Mouse (Mus musculus) layer of hippocampus, adult 9-11 months (tissue): ENCODE measurements at regions not wholly inside any gene's neighbourhood (a gene's known extent, or its start where the extent isn't known, plus 50 kb on each side); places are given as distances from the start of the nearest gene placed in this dataset.
A peak's percentile ranks its signal among the peaks of the same experiment; 100 is the strongest.

ENCODE experiments used
- DNase-seq: peaks from one replicate; pipeline ENCODE4 v3.0.0; 2022

DNA sequence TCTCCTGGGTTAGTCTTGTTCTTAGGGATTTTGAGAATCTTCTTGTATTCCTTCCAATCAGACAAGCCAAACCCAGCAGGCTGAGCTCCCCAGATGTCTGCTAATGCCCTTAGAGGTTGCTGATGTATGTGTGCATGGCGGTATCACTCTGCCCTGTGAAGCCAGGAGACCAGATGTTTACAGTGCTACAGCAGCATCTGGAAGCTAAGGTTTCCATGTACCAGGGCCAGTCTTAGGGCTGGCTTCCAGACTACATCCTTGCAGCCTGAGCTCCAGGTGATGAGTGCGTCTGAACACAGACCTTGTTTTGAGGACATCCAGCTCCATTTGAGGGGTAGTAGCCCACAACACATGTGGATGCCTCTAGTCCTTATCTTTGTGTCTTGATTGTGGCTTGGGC lies 241.7 kb downstream of the Ttc32 start:
- DNase-seq: no peak

DNA sequence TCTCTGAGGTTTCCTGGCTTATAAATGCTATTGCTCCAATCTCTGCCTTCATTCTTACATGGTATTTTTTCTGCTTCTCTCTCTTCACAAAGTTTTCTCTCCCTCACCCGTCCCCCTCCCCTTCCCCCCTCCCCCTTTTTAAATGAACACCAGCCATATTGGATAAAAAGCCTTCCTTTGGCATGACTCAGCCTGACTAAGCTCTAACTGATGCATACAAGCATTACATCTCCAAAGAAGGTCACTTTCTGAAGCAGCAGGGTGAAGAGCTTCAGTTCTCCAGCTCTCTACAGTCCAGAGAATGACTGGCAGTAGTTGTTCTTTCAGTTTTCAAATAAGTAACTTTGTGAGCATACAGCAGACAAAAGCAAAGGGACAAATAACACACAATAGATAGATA lies 244.4 kb downstream of the Ttc32 start:
- DNase-seq: no peak

DNA sequence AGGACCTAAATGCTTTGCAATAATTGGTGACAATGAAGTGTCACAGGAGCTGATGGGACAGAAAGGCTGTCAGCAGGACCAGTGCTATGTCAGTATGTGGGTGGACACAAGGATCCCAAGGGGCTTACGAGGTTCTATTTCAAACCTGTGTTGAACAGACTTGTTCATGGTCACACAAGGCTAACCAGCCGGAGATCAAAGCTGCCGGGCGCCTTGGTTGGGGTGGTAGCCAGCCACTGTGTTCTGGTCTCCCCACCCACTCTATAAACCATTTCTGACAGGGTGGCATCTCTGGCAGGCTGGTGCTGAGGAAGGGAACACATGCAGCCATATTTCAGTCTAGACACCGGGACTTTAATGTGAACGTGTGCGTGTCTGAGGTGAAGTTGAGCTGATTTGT lies 245.9 kb downstream of the Ttc32 start:
- DNase-seq: no peak

DNA sequence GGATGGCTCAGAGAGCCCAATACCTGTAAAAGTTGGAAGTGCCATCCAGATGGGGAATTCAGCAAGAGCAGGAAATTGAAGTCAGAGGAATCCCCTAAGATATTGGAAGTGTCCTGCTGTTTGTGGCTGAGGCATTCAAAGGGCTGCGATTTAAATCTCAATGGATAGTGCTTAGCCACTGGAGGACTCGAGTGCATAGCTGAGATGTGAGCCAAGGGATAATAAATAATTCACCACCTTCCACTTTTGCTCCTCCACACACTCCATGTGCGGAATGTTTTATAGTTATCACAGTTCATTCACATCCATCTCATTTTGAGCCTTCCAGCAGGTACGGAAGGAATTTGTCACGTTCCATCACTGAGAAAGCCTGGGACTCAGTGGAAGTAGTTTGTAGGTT lies 248.9 kb downstream of the Ttc32 start:
- no peak for DNase-seq

DNA sequence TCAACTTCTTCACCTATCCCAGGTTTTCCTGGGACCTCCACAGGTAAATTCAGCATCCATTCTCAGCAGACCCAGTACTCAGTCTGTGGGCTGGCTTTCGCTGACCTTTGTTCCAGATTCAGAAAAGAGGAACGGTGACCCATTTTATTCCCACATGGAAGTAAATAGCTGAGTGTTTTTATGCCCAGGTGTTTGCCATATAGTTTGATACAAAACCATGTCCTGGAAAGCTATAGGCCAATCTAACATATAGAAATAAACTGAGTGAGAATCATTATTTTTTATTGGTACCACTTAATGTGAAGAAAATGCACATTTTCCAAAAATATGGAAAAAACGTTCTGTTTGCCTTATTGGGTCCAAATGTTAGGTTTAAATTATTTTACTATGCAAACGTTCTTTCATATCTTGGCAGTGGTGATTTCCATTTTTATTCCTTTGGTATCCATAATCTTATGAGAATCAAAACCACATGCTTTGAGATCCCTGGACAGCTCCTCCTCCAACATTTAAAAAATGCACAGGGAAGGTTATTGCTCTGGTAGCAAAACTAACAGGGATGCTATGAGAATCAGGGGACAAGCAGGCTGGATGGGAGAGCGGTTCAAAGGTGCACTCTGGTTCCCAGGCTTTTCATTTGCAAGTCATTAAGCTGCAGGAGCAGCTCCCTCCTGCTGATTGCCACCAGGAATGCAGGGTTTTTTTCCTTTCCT lies 250.3 kb downstream of the Ttc32 start:
- no peak for DNase-seq

DNA sequence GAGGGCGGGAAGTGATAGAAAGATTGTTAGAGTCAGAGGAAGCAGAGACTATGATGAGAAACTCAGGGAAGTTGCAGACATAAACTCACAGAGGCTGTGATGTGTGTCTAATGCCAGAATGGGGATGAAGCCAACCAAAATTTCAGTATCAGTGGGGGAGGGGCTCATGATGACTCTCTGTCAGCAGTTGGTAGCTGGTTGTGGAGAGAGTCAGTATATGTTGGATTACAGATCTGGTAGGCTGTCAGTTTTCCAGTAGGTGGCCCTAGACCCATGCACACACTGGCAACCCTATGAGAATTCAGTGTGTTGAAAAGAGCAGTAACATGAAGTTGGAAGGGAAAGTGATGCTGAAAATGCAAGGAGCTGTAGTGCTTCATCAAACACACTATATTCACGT lies 257.5 kb downstream of the Ttc32 start:
- no peak for DNase-seq

DNA sequence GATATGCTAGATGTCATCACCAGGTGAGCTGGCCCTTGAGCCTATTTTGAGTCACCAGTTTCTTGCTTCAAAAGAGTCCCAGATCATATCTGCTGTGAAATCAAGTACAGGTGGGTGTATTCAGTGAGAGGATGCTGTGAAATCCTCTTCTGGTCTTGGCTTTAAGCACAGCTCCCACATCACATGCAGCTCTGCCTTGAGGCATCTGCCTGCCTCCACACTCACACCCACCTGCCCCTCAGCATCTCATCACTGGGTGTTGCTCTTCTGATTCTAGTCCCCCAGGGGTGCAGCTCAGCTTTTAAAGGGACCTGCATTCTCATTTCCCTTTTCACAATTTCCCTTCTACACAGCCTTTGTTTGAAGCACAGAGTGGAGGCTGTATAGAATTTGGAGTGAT lies 262.9 kb downstream of the Ttc32 start:
- DNase-seq: peak; percentile 11

DNA sequence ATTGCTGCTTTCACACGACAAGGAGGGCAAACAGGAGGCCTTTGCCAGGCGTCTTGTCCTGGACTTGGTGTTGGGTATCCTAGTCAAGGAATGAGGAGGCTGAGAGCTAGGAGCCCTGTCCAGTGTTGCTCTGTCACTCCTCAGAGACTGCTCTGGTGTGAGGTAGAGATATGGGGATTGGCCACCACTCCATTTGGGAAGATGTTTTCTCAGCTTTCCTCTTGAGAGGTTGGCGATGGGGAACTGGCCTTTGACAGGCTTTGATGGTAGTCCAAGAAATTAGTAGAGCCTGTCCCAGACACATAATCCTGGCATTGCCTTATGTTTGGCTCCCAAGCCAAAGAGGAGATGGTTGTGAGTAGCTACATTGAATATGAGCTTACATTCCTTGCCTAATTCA lies 265.4 kb downstream of the Ttc32 start:
- DNase-seq: no peak

DNA sequence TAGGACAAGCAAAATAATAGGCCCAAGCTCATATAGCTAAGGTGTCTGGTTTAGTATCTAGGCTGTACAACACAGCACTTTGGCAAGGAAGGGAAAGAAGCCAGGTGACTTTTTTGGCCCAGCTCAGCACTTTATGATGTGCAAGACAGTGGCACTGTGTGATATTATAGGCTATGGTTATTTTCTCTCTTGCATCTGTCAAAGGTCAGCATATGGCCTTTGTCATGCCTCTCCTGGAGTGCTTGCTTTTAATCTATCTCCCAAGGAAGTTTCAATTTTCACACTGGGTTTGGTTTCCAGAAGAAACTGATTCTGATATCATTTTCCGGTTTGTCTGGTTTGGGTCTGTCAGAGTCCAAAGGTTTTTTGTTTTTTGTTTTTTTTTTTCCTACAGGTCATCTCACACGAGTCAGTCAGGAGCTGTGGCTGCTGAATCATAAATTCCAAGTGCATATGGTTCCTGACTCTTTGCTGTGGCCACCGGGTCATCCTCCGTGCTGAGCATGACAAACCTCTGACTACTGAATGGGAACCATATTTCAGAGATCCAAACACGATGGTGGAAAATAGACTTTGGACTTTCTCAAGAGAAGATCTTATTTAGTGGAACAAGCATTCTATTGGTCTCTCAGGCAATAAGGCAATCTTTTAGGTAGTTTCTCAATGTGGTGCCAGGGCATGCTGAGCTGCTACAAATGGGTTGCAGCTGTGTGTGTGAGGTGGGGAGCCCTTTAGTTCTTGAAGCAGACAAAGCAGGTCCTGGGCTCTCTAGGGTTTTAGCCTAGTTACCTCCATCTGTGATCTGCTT lies 269.3 kb downstream of the Ttc32 start:
- no peak for DNase-seq

DNA sequence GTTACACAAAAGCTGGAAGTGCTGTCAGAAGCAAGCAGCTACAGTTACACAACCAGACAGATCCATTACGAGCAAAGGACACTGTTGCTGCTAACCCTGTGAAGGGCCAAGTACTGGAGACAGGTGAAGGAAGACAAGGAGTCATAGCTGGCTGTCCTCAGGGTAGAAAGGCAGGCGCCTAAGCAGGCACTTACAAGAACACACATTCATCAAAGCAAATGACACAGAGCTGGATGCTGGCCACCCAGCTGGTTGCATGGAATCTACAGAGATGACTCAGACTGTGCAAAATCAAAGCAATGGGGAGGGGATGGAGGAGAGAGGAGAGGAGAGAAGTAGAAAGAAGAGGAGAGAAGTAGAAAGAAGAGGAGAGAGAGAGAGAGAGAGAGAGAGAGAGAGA lies 265.8 kb upstream of the Osr1 start:
- peak; percentile 27 for DNase-seq

DNA sequence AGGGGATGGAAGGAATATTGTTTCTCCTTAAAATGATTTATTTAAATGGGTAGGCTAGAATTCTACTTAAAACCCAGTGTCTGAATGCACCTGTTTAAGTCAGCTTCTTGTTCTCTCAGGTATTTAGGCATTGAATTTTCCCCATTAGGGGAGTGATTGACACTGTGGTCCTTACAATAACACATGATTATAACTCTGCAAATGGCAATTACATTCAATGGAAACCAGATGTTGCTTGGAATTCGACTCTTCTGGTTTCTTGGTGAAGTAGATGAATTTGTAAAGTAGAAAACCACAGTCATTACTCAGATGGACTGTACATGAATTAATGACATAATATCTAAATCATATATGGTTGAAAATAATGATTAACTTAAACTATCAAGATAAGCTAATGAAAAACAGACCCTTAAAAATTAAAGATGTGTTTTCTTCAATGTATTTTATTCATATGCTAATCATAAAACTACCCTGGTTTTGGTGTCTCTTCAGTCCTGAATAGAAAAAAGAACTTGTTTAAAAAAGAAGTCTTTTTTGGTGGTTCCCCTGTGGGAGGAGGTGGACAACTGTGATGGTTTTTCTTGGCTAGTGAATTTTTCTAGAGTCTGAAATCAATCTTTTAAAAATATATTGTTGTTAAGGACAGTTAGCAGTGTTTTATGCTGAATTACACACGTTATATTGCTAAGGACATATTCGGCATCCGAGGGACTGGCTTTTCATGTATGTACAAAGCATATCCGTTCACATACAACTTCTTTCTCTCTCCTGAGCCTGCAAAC lies 231.8 kb upstream of the Osr1 start:
- DNase-seq: no peak

DNA sequence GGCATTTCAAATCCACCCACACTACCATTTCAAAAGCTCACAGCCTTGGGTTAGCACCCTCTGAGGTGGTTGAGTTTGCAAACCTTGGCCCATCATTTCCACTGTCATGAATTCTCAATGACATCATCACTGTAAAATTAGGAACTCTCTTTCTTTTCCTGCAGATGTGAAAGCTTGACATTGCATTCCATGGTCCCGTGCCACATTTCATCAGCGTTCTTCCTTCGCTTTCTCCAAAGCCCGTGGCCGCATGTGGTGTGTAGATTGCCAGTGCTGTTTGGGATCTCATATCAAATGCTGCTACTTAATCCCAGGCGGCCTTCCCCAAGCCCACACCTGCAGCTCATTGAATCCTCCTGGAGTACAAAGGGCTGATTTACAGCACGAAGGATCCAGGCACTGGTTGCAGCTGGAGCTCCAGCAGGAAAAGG lies 231.1 kb upstream of the Osr1 start:
- DNase-seq: no peak

DNA sequence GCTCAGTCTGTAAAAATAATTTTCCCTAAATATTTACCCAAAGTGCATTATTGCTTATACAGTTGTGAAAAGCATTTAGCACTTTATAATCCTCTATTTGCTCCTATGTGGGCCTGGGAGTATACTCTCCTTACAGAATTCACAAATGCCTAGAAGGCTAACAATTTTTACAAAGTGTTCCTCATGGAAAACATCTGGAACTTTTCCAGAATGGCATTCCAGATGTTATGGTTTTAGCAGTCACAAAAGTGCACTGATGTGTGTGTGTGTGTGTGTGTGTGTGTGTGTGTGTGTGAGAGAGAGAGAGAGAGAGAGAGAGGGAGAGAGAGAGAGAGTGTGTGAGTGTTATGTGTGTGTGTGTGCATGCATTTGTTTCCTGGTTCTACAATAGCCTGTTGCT lies 229.1 kb upstream of the Osr1 start:
- no peak for DNase-seq

DNA sequence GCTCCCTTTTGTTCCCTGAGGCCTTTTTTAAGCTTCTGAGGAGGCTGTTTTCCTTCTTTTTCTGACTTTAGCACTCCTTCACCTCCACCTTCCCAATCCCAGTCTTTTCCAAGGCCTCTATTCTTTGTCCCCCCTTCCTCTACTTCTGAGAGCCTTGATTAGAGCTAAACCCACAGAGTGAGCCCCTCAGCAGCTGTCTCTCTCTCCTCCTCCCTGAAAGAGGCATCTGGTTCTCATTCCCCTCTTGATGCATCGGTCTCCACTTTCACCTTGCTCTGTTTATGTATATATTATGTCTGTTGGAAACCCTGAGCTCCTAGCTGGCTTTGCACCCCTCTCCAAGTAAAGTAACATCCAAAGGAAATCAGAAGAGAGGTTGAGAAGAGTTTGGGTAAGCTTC lies 224.6 kb upstream of the Osr1 start:
- no peak for DNase-seq

DNA sequence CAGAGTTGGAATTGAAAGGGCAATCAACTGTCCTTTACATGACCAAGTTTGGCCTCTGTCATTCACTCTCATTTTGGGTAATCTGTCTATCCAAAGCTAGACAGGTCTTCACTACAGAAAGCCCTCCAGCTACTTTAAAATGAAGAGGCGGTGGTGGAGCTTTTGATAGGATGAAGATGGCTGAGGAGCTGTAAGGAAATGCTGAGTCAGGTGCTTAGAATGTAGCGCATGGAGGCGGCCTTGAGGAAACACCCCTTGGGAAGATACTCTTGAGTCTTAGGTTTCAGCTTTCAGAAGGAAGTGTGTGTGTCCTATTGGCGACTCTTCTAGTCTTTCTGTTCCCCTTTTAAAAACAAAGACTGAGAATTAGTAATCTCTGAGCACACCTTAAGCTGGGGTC lies 214.4 kb upstream of the Osr1 start:
- no peak for DNase-seq

DNA sequence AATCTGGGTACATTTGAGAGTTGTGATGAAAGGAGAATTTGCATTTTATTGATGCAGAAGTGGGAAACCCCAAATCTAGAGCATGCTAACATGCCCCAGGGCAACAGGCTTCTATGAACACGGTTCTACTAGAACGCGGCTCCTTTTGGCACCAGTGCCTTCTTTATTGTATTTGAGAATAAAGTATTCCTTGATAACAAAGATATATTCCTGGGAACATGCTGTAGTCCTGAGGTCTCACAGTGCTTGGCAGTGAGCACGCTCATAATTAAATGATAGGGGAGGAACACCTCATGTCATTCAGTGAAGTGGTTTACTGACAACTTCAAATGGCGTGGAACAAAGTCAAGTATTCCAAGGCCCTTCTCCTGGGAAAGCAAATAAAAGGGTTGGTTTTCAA lies 212.1 kb upstream of the Osr1 start:
- no peak for DNase-seq

DNA sequence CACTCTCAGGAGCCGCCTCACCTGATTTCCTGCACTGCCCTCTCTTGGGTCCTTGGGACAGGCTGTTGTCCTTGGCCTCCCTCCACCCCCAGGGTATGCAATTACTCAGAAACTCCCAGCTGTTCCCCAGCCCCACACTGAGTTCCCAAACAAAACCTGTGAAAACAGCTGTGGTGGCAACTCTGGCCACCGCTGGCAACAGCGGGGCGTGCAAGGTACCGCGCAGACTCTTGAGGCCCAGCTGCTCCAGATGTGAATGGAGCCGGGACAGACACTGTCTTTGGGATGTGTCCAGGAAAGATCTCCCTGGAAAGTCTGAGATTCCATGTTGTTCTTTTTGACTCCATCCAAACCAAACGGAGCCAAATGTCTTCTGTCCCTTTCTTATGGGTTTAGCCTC lies 211.0 kb upstream of the Osr1 start:
- DNase-seq: no peak

DNA sequence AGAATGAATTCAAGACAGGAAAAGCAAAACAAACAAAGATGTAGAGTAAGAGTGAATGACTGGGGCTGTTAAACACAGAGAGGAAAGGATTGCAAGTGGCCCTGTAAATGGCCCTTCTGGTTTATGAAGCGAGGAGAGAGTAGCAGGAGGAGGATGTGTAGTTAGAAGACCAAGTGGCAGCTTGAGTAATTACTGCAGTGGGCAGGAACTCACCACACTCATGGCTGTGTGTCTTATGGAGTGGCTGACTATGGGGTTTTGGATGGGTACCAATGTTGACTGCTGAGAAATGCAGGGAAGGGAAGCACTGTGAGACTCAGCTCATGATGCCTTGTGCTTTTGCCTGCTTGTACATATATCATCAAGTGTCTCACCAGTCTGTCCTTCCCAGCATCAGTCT lies 204.0 kb upstream of the Osr1 start:
- DNase-seq: no peak

DNA sequence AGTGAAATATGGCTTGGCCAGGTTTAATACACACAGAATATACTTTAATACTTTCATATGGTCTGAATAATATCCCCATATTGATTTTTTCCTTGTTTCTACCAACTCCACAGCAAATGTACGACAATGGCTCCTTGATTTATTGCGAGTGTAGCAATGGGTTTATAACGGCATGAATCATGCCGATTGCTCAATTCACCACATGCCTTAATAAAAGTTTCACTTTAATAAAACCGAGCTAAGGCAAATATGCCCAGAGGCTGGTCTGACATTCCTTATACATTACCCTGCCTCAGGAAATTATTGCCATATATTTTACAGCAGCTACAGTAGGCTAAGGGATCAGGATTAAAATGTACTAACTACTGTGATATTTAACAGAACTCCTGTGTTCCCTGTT lies 201.2 kb upstream of the Osr1 start:
- DNase-seq: no peak

DNA sequence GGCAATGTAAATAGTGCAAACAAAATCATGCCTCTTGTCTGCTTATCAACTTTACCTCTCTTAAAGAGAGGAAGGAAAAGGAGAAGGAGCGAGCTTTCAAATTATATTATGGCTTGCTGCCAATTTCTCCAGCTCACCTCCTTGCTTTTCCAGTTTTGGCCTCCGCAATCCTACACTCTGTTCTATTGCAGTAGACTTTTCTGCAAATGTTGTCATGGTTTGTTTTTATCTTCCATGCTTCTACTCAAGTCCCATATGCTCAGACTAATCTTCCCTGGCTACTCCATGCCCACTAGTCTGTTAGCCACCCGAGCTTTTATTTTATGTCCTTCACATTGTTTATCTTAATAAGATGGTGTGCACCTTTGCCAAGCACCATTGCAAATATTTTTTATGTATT lies 168.0 kb upstream of the Osr1 start:
- no peak for DNase-seq

DNA sequence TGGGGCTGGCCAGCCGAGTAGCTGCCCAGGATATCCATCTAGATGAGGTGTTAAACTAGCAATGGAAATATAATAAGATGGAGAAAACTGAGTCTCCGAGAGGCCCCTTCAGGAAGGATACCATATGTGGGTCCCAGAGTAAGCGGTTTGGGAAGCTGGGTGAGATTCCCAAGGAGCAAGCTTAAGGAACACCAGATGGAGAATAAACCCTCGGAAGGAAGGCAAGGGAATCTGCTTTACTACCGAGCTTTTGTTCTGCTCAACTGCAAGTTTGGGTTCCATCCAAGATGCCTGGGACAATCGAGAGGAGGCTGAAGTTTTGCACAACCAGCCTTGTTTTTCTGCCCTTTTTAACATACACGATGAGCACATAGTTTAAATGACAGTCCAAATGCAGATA lies 164.9 kb upstream of the Osr1 start:
- DNase-seq: no peak

DNA sequence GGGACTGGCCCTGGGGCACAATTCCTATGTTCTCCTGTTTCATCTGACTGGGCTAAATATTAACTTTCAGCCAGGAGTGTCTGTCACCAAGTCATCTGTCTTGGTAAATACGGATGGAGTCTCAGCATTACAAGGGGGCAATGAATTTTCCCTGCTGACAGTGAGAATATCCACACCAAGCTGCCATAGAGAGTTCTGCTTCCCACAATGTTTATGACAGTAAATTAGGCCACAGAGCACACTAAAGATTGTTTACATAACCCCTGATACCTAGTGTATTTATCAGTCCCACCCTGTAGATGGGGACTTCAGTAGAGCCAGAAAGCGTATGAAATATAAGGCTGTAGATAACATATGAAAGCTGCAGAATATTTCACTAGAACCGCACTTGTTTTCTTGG lies 150.6 kb upstream of the Osr1 start:
- no peak for DNase-seq

DNA sequence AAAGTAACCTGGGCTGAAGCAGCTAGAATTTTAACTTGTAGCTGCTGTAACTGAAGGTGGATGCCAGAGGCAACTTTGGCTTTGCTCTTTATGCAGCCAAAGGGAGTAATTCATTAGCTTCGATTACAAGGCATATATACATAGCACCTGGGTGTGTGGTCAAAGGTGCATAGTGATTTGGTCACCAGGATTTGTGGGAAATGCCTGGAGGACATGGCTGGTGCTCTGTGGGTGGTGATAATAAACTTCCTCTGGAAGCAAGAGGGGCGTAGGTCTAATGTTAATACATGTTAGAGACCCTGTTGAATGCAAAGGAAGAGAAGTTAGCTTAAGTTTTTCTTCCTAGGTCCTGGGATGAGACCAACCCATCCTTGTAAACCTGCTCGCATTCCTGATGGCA lies 139.3 kb upstream of the Osr1 start:
- no peak for DNase-seq

DNA sequence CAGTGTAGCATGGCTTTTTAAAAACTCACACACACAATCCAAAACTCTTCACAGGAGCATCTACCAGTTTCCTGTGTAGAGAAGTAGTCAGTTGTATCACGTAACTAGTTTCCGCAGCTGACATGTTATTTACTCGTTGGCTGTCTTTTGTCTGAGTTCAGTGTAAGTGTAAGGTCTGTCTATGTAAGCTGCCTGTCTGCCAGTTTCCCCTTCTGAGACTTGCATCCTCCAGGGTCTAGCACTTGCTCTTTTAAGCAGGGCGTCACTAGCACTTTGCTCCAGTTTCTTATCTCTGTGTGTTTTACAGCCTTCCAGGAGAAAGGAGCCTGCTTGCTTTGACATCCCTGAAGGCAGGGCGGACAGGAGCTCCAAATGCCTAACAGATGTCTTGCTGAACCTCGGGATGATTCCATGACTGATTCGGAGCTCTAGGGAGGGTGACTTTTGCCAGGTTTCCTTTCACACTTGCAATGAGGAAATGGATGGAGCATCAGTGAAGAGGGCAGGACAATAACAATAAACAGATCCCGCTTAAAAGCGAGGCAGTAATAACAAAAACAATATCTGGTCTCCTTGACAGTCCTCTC lies 131.2 kb upstream of the Osr1 start:
- no peak for DNase-seq
